Mouse (Mus musculus) CH12.LX (cell line): ENCODE data around the gene Rab11fip3.

ENCODE experiments used
- CTCF ChIP-seq, 2 experiments: IDR thresholded peaks in 1 of 2; conservative IDR thresholded peaks in 1 of 2; 2 replicates each; pipeline ENCODE4 v1.5.1; 2011 to 2012; ENCODE audit warnings: low read depth in 2 of 2, low read length in 2 of 2, improper control_type of control experiment in 1 of 2, inconsistent platforms in 1 of 2, mild to moderate bottlenecking in 1 of 2, moderate library complexity in 1 of 2
- EP300 ChIP-seq: IDR thresholded peaks from 2 replicates; pipeline ENCODE4 v1.6.1; 2011; ENCODE audit warnings: low read length, improper control_type of control experiment
- JUND ChIP-seq: conservative IDR thresholded peaks from 2 replicates; pipeline ENCODE4 v1.6.1; 2011; ENCODE audit warnings: low read depth, low read length, improper control_type of control experiment
- NELFE ChIP-seq: IDR thresholded peaks from 2 replicates; pipeline ENCODE4 v1.6.1; 2011; ENCODE audit warnings: low read depth, low read length, improper control_type of control experiment
- USF1 ChIP-seq: IDR thresholded peaks from 2 replicates; pipeline ENCODE4 v1.6.1; 2014; ENCODE audit warnings: low read depth, mild to moderate bottlenecking, inconsistent platforms, low read length, improper control_type of control experiment

GRCm38 (mm10) chr17:26115956-26116487, 46.7 kb upstream of the Rab11fip3 start:
- no peak for TF ChIP-seq EP300
- no peak for TF ChIP-seq CTCF (conservative IDR thresholded peaks at IDR 0.05 in 1 of 2, IDR thresholded peaks at IDR 0.05 in 1 of 2; ENCODE audit: low read depth in 2 of 2, low read length in 2 of 2)
- TF ChIP-seq NELFE = no peak
- no peak for TF ChIP-seq JUND
- TF ChIP-seq USF1 = no peak
